Mouse (Mus musculus): ENCODE results near the gene Slc35f2.

Gene Slc35f2

DNA sequence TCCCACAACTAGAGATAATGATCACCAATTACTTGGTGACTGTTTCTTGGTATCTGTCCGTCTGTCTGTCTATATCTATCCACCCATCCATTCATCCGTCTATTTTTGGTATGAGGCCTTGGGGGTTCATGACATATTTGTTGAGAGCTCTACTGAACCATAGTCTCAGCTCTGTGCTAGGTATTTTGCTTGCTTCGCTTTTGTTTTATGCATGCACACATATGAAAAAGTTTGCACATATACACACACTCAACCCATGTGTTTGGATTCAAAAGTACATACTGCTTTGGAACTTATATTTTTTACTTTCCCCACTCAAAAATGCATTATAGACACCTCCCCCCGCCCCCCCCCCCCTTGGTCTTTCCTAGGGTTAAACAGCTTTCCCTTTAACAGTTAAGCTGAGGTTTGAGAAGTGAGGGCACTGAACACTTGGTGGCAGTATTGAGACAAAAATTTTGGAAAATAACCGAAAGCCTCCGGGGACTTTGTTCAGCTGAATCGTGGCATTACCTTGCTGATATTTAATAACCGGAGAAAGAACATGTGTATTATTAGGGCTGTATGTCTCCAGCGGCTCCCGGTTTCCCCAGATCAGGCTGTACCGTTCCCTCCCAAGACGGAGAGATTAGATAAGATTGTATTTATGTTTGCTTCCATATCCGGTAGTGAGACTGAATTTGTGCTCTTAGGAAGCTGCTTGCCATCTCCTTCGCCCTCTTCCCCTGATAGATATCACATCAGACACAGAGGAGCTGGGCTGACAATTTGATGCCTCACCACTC, 57.9 kb downstream of the Slc35f2 start:
- DNase-seq (ENCODE audit: low read depth): peak; percentile 13

GRCm38 (mm10) chr9:53829866-53830209, 58.5 kb downstream of the Slc35f2 start:
- DNase-seq (ENCODE audit: low read depth): no peak

GRCm38 (mm10) chr9:53835039-53835438, 63.7 kb downstream of the Slc35f2 start:
- DNase-seq (ENCODE audit: low read depth): no peak

DNA sequence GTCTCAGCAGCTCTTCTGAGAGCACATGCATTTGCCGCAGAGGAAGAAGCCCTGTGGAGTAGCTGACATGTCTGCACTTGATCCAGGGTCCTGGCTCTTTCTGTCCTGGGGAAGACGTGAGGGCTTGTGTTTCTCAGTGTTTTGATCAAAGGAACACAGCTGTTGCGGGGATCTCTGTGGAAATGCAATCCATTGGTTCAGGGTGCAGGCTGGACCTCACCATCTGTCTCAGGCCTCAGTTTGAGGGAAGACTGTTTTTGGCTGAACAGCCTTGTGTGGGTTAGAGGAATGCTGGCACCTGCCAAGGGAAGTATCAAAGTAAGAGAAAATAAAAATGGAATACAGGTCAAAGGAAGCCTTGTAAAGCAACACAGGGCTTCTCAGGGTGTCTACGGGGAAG, 64.6 kb downstream of the Slc35f2 start:
- DNase-seq (ENCODE audit: low read depth): no peak

DNA sequence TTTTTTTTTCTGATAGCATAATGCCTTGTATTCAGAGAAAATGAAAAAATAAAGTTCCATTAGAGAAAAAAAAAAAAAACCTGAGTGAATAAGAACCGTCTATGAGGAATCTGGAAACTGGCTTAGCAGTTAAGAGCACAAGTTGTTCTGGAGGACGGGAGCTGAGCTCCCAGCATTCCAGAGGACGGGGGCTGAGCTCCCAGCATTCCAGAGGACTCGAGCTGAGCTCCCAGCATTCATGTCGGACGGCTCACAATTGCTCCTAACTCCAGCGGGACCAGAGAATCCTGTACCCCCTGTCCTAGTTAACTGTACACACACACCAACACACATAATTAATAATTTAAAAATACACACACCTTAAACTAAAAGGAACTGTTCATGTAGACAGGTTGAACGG, 67.5 kb downstream of the Slc35f2 start:
- no peak for DNase-seq (ENCODE audit: low read depth)

DNA sequence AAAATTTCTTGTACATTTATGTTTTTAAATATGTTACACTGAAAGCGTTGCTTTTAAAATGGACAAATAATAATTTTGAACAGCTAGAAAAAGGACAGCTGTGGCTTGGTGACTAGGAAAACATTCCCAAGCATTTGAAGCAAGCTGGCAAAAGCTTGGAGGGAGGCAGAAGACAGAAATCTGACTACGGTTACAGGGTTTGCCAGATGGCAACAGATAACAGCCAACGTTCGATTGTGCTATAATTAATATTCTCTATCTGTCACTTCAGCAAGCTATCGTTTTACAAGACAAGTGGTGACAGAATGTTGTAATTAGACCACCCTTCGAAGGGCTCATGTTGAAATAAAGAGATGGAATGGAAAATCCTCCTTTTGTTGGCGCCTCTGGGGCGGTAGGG, 77.2 kb downstream of the Slc35f2 start:
- DNase-seq (ENCODE audit: low read depth): no peak

GRCm38 (mm10) chr9:53849864-53850263, 78.5 kb downstream of the Slc35f2 start, which contains the start of gene Sln:
Sln (plus strand) TSS chr9:53850164.
- DNase-seq (ENCODE audit: low read depth): no peak

DNA sequence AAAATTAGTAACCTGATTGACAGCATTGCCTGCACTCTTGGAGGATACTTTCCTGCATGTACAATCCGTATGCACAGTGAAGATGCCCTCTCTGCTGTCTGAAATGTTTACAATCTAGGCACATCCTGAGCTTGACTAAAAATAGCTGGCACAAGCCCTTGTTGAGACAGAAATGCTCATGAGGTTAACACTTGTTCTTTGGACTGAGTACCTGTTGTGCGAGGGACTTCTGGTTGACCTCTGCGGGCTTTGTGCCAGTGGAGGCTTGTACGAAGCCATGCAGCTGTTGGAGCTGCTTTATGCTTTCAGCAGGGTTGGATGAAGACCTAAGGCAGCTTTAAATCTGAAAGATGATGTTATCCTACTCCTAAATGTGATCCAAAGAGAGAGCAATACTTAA, 80.8 kb downstream of the Slc35f2 start:
- DNase-seq (ENCODE audit: low read depth): no peak

- DNase-seq (ENCODE audit: low read depth): no peak
These were observed 82.3 kb downstream of the Slc35f2 start for GRCm38 (mm10) chr9:53853672-53854071.

- DNase-seq (ENCODE audit: low read depth): no peak
These were observed 83.2 kb downstream of the Slc35f2 start for GRCm38 (mm10) chr9:53854525-53854924.

DNA sequence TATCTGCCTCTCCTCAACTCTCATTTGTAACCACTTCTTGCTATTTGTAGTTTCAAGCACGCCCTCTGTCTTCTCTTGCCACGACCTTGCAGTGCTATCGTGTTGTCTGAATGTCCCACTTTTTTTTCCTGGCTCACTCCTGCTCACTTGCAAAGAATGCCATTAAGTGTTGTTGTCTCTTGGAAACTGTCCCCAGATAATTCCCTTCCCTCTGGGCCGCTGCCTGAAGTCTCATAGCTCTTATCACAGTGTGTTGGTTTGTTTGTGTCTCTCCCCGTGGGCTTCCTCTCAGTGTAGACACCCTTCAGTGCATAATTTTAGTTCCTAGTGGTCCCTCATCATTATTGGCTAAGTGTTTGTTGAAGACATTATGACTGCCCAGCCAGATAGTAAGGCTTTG, 86.5 kb downstream of the Slc35f2 start:
- no peak for DNase-seq (ENCODE audit: low read depth)
